Mouse (Mus musculus) lung, postnatal 0 days (tissue): Measurements from ENCODE around the gene Matn1.

Source experiments
- CTCF ChIP-seq: IDR thresholded peaks from 2 replicates; pipeline ENCODE4 v1.5.1; 2016; ENCODE audit warnings: antibody characterized with exemption, mild to moderate bottlenecking
- EP300 ChIP-seq: IDR thresholded peaks from 2 replicates; pipeline ENCODE4 v1.6.1; 2016; ENCODE audit warnings: antibody characterized with exemption, mild to moderate bottlenecking, control low read depth

GRCm38 (mm10) chr4:130987046-130987445 is 42.9 kb downstream of the Matn1 start:
- TF ChIP-seq CTCF (no peak), EP300 (no peak)
